Mouse (Mus musculus): ENCODE results near the gene Dlx2.

GRCm38 (mm10) chr2:71542816-71543301, 3.7 kb downstream of the Dlx2 start:
- TF ChIP-seq CTCF (IDR thresholded peaks at IDR 0.05; ENCODE audit: control insufficient read depth, insufficient read depth, low read length) (no peak), POLR2A (IDR thresholded peaks at IDR 0.05; ENCODE audit: borderline replicate concordance, control insufficient read depth, low read depth, low read length) (no peak)
